Mouse (Mus musculus) liver, postnatal 0 days (tissue): Measurements from ENCODE around the gene Klhl22.

Experiments used
- CTCF ChIP-seq: sonication (generic); IDR thresholded peaks from 2 replicates; pipeline ENCODE4 v1.5.1; 2016; ENCODE audit warnings: antibody characterized with exemption, low read depth
- EP300 ChIP-seq: IDR thresholded peaks from 2 replicates; pipeline ENCODE4 v1.6.1; 2016; ENCODE audit warnings: antibody characterized with exemption, low read depth, mild to moderate bottlenecking

DNA sequence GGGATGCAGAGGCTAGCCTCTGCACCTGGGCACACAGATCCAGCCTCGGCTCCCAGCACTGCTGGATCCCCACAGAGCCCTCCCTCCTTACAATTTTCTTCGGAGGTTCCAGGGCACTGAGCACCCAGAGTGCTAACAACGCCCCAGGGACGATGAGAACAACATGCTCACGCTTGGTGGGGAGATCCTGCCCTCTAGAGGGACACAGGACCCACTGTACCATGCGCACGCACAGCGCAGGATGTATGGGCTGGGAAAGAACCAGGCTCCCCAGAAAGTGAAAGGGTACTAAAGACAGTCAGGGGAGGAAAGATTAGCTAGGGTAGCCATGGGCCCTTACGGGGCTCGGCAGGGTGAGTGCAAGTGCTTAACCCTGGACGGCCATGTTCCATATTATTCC is 72.4 kb downstream of the Klhl22 start:
- peak; percentile 37 for TF ChIP-seq CTCF
- TF ChIP-seq EP300, result no peak
